Mouse (Mus musculus): ENCODE results near the gene Bmyc. TPM values are rescaled to one million over a fixed set of nuclear protein-coding genes. Genes with fewer than 3 reads are reported as not detected.
A peak's percentile ranks its signal among the peaks of the same experiment; 100 is the strongest.
"Not testable (repeated sequence)": the region's sequence is repeated elsewhere in the genome, so short reads cannot be mapped to it uniquely, and the experiment has no call there.

The Bmyc gene
- 208 and 344 TPM in 2 replicates for polyA plus RNA-seq (2012; rRNA removed)

- no peak for DNase-seq (ENCODE audit: low read depth)
Measured at GRCm38 (mm10) chr2:25706643-25707481, at the start of gene Bmyc. Gene Bmyc (plus strand): TSS chr2:25706739.

GRCm38 (mm10) chr2:25657246-25657645 lies 49.3 kb upstream of the Bmyc start:
- DNase-seq (ENCODE audit: low read depth), result no peak

- no peak for DNase-seq (ENCODE audit: low read depth)
Measured at GRCm38 (mm10) chr2:25657652-25658051, 48.9 kb upstream of the Bmyc start, which contains the start of gene Lcn5. Gene Lcn5 (plus strand): TSS chr2:25657952.

- DNase-seq (ENCODE audit: low read depth), result no peak
Measured at GRCm38 (mm10) chr2:25660279-25660678, 46.3 kb upstream of the Bmyc start.

GRCm38 (mm10) chr2:25661245-25661970 lies 45.1 kb upstream of the Bmyc start:
- no peak for DNase-seq (ENCODE audit: low read depth)

GRCm38 (mm10) chr2:25663511-25663910 lies 43.0 kb upstream of the Bmyc start:
- no peak for DNase-seq (ENCODE audit: low read depth)

- DNase-seq (ENCODE audit: low read depth), result no peak
Measured at GRCm38 (mm10) chr2:25664125-25664524, 42.4 kb upstream of the Bmyc start.

GRCm38 (mm10) chr2:25666516-25666915 lies 40.0 kb upstream of the Bmyc start:
- no peak for DNase-seq (ENCODE audit: low read depth)

- DNase-seq (ENCODE audit: low read depth), result no peak
Measured at GRCm38 (mm10) chr2:25676486-25676885, 30.1 kb upstream of the Bmyc start, which contains the start of gene Lcn6. Gene Lcn6 (plus strand): TSS chr2:25676786.

GRCm38 (mm10) chr2:25679559-25679958 lies 27.0 kb upstream of the Bmyc start:
- no peak for DNase-seq (ENCODE audit: low read depth)

- no peak for DNase-seq (ENCODE audit: low read depth)
Measured at GRCm38 (mm10) chr2:25682426-25682825, 24.1 kb upstream of the Bmyc start, which contains the start of gene Lcn10. Gene Lcn10 (plus strand): TSS chr2:25682726.

- DNase-seq (ENCODE audit: low read depth), result no peak
Measured at GRCm38 (mm10) chr2:25686941-25687340, 19.6 kb upstream of the Bmyc start.

- DNase-seq (ENCODE audit: low read depth), result no peak
Measured at GRCm38 (mm10) chr2:25694605-25695004, 11.9 kb upstream of the Bmyc start.

- DNase-seq (ENCODE audit: low read depth), result no peak
Measured at GRCm38 (mm10) chr2:25696951-25697350, 9.6 kb upstream of the Bmyc start.

- DNase-seq (ENCODE audit: low read depth), result no peak
Measured at GRCm38 (mm10) chr2:25698696-25699095, 7.8 kb upstream of the Bmyc start.

GRCm38 (mm10) chr2:25699743-25700142 lies 6.8 kb upstream of the Bmyc start, which contains the start of gene Obp2a:
Gene Obp2a (plus strand): TSS chr2:25700043.
- not testable (repeated sequence) for DNase-seq (ENCODE audit: low read depth)

GRCm38 (mm10) chr2:25701001-25701400 lies 5.5 kb upstream of the Bmyc start:
- no peak for DNase-seq (ENCODE audit: low read depth)

GRCm38 (mm10) chr2:25703706-25704105 lies 2.8 kb upstream of the Bmyc start:
- no peak for DNase-seq (ENCODE audit: low read depth)

- DNase-seq (ENCODE audit: low read depth), result no peak
Measured at GRCm38 (mm10) chr2:25708121-25708520, 1.6 kb downstream of the Bmyc start.

- DNase-seq (ENCODE audit: low read depth), result not testable (repeated sequence)
Measured at GRCm38 (mm10) chr2:25709056-25709455, 2.5 kb downstream of the Bmyc start.

- DNase-seq (ENCODE audit: low read depth), result not testable (repeated sequence)
Measured at GRCm38 (mm10) chr2:25709791-25710190, 3.3 kb downstream of the Bmyc start.

GRCm38 (mm10) chr2:25711641-25712040 lies 5.1 kb downstream of the Bmyc start:
- not testable (repeated sequence) for DNase-seq (ENCODE audit: low read depth)

GRCm38 (mm10) chr2:25717222-25717621 lies 10.7 kb downstream of the Bmyc start:
- DNase-seq (ENCODE audit: low read depth), result peak; percentile 57

All from gonadal fat pad, adult 2 months (tissue).